Mouse (Mus musculus) heart, embryonic 16.5 days (tissue): ENCODE results near the gene Cdh4. TPM values are rescaled to one million over a fixed set of nuclear protein-coding genes. Genes with fewer than 3 reads are reported as not detected.

Experiments
- ATAC-seq: fragments of 200-750 bp; cut with Nextera tagmentation; replicated peaks from 2 replicates; pipeline ENCODE4 v1.8.0; 2017; ENCODE audit warnings: moderate number of reproducible peaks; ENCODE audit not compliant: insufficient read depth, low FRiP score; ENCODE audit errors: extremely low read depth
- H3K27ac ChIP-seq: fragments of 300-500 bp; sonication (generic); 2 replicates; pipeline ENCODE4 v1.5.1; 2014; ENCODE audit warnings: mild to moderate bottlenecking, low read length, control low read depth, moderate library complexity
- H3K27me3 ChIP-seq: fragments of 300-500 bp; sonication (generic); 2 replicates; pipeline ENCODE4 v1.6.1; 2014; ENCODE audit warnings: low read length, mixed read lengths; ENCODE audit not compliant: control insufficient read depth, insufficient read depth
- H3K36me3 ChIP-seq: fragments of 300-500 bp; sonication (generic); 2 replicates; pipeline ENCODE4 v1.6.1; 2014; ENCODE audit not compliant: control insufficient read depth, insufficient read depth
- H3K4me1 ChIP-seq: fragments of 300-500 bp; sonication (generic); 2 replicates; pipeline ENCODE4 v1.6.1; 2014; ENCODE audit warnings: low read length, mixed read lengths; ENCODE audit not compliant: control insufficient read depth, insufficient read depth
- H3K4me2 ChIP-seq: fragments of 300-500 bp; sonication (generic); 2 replicates; pipeline ENCODE4 v1.6.1; 2014; ENCODE audit warnings: low read depth, mild to moderate bottlenecking, control low read depth, low read length
- H3K4me3 ChIP-seq: fragments of 300-500 bp; sonication (generic); 2 replicates; pipeline ENCODE4 v1.5.1; 2014; ENCODE audit warnings: mild to moderate bottlenecking, control low read depth, low read length
- H3K9ac ChIP-seq: fragments of 300-500 bp; sonication (generic); 2 replicates; pipeline ENCODE4 v1.6.1; 2014; ENCODE audit warnings: low read length, control low read depth
- H3K9me3 ChIP-seq: fragments of 300-500 bp; sonication (generic); replicated peaks from 2 replicates; pipeline ENCODE4 v1.6.1; 2016; ENCODE audit warnings: low read length; ENCODE audit not compliant: control insufficient read depth
- WGBS: fragments of 180-500 bp; shearing (Covaris S2); extraction: QIAGEN DNeasy Blood & Tissue Kit; methylation state at CpG from one replicate; pipeline ENCODE4 v1.1.7; 2014; 5-methylcytosine and 5-hydroxymethylcytosine counted together
- polyA plus RNA-seq: library from polyadenylated mRNA; unstranded; fragments of >200 nt; fragmentation: Nextera tagmentation; extraction: Ambion mirVana; gene quantifications from 2 replicates; pipeline ENCODE4 v1.2.1, GENCODE M21; 2015

Cdh4 gene
- polyA plus RNA-seq, 1 experiment from 2014 or later, result 6.5 TPM

DNA sequence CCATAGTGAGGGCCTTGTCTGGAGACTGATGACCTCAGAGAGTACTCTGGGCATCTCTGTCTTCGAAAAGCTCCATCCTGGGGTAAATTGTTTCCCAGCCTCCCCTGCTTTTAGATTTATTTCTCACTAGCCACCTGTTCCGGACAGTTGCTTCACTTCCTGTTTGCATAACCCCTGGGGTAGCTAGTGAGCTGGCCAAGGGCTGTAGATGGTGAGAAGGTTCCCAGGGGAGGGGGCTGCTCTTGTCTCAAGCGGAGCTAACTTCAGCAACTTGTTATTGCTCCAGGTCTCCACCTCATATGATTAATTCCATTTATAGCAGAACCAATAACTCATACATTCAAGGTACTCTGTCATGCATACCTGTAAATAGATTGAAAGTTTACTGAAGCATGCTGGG is 16.6 kb upstream of the Cdh4 start:
- Histone ChIP-seq H3K4me2 (no peak overlapping the region), H3K4me1 (no peaks in the 10 kb centered on the region), H3K9me3 (no peaks in the 10 kb centered on the region), H3K27ac (no peak overlapping the region), H3K4me3 (no peak overlapping the region), H3K27me3 (no peaks in the 10 kb centered on the region), H3K9ac (no peak overlapping the region), H3K36me3 (no peaks in the 10 kb centered on the region)
- WGBS, result 54% methylated on average over 3 of the region's 3 CpGs
- ATAC-seq, result no peak

DNA sequence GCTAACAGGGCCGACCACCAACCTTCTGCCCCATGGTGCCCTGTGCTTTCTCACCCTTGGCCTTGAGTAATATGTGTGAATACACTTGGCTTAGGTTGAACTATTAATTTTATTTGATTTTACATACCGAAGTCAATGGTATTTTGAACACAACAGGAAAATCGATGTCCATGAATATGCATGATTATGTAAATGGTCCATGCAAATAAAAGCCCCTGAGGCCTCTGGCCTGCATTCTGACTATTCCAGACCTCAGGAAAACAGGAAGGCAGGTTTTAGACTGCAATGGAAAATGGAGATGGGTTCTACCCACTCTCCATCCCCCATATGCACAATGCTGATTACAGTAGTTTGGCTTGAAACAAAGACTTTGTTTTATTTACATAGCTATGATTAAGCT is 13.3 kb upstream of the Cdh4 start:
- H3K27me3 ChIP-seq, result no peaks in the 10 kb centered on the region
- no peaks in the 10 kb centered on the region for H3K4me1 ChIP-seq
- no peak overlapping the region for H3K4me2 ChIP-seq
- no peaks in the 10 kb centered on the region for H3K9me3 ChIP-seq
- no peaks in the 10 kb centered on the region for H3K36me3 ChIP-seq
- ATAC-seq, result no peak
- no peak overlapping the region for H3K27ac ChIP-seq
- 71% methylated on average over 3 of the region's 3 CpGs for WGBS
- H3K9ac ChIP-seq, result no peak overlapping the region
- H3K4me3 ChIP-seq, result no peak overlapping the region

DNA sequence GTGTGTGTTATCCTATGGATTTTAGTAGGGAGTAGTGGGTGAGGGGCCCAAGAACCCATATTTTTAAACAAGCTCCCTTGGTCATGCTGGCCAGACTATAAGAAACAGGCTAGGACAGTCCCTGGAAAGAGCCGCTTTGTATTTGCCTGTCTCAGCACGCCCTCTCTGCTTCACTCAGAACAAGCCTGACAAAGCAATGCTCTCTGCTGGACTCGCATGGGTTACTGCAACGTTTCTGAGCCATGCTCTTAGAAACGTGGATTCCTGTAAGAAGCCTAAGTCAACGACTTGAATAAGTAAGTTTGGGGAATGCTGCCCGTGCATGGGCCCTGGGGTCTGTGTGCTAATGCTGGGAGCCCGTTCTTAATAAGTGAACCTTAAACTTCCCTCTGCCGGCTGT is 2.1 kb upstream of the Cdh4 start:
- Histone ChIP-seq H3K9ac (no peak overlapping the region), H3K4me2 (no peak overlapping the region), H3K27ac (no peak overlapping the region), H3K36me3 (no peaks in the 10 kb centered on the region), H3K4me3 (no peak overlapping the region), H3K4me1 (peaks cover 5% of the 10 kb centered on the region), H3K27me3 (peaks cover 50% of the 10 kb centered on the region), H3K9me3 (no peaks in the 10 kb centered on the region)
- WGBS, result 29% methylated on average over 9 of the region's 9 CpGs
- no peak for ATAC-seq

DNA sequence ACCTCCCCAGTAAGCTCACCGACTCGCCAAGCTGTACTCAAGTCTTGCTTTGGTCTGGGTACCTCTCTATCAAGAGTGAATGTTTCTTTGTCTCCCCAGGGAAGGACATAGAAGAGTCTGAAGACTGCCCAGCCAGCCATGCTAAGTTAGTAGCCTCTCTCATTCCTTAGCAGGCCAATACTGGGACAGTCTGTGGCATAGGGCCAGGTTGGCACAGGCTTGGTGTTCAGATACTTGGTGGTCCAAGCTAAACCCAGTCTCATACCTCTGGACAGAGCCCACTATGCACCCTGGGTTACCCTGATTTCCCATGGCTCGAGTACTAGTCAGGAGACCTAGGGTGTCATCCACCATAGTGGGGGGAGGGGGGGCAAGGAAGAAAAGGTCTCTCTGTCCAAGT is 1.1 kb upstream of the Cdh4 start:
- Histone ChIP-seq H3K4me3 (no peak overlapping the region), H3K4me1 (peaks cover 5% of the 10 kb centered on the region), H3K36me3 (no peaks in the 10 kb centered on the region), H3K27me3 (peaks cover 53% of the 10 kb centered on the region), H3K9me3 (no peaks in the 10 kb centered on the region), H3K4me2 (no peak overlapping the region), H3K9ac (no peak overlapping the region), H3K27ac (no peak overlapping the region)
- ATAC-seq, result no peak
- 69% methylated on average over 3 of the region's 3 CpGs for WGBS

DNA sequence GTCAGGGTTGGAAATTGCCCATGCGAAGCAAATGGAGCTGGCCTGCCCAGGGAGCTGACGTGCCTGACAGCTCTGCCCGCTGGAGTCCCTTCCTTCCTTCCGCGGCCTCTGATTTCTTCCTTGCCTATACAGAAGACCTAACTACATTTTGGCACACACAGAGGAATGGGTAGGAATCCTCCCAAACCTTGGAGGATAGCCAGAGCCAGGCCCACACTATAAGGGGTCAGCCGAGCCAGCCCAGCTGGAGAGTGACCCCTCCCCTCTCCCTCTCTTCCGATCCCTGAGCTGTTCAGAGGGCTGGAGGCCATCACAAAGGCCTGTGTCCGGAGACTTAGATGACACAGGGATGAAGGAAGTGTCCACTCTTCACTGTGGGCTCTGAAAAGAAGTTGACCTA is 514 bp upstream of the Cdh4 start:
- peaks cover 5% of the 10 kb centered on the region for H3K4me1 ChIP-seq
- H3K4me2 ChIP-seq, result peak overlapping the region; percentile 92
- no peak overlapping the region for H3K27ac ChIP-seq
- H3K9me3 ChIP-seq, result no peaks in the 10 kb centered on the region
- no peak overlapping the region; the same call in 1 of the 2 replicates for H3K9ac ChIP-seq
- H3K27me3 ChIP-seq, result peaks cover 53% of the 10 kb centered on the region
- no peak for ATAC-seq
- H3K36me3 ChIP-seq, result no peaks in the 10 kb centered on the region
- peak overlapping the region; percentile 67 for H3K4me3 ChIP-seq
- 5% methylated on average over 8 of the region's 8 CpGs for WGBS

DNA sequence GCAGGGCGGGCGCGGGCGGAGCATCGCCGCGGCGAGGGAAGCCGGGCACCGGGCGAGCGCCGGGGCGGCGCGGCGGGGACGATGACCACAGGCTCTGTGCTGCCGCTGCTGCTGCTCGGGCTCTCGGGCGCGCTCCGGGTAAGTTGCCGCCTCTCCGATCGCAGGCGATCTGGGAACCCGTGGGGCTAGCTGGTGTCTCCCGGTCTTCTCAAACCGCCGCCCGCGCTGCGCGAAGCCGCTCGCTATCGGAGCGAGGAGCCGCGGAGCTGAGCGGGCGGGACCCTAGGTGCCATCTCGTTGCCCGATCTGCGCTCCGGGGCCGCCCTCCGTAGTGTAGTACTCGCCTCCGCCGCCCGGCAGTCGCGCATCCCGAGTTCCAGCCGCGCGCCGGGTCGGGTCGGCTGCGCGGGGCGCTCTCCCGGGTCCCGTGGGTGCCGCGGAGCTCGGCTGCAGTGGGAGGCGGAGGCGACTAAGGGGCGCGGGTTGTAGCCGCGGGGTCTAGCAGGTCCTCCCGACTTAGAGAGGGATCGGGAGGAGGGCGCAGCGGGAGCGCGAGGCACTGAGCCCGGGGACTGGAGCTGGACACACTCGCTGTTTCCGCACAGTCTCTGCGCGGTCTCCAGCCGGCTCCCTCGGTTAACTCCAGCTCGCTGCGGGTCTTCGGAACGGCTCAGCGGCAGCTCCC is 452 bp downstream of the Cdh4 start:
- Histone ChIP-seq H3K27me3 (peaks cover 51% of the 10 kb centered on the region), H3K27ac (no peak overlapping the region), H3K4me1 (peaks cover 5% of the 10 kb centered on the region), H3K9ac (peak overlapping the region; percentile 68), H3K4me3 (peak overlapping the region; percentile 67), H3K9me3 (no peaks in the 10 kb centered on the region), H3K4me2 (peak overlapping the region; percentile 92), H3K36me3 (no peaks in the 10 kb centered on the region)
- under 1% methylated on average over 81 of the region's 95 CpGs for WGBS
- ATAC-seq, result peak; percentile 50

DNA sequence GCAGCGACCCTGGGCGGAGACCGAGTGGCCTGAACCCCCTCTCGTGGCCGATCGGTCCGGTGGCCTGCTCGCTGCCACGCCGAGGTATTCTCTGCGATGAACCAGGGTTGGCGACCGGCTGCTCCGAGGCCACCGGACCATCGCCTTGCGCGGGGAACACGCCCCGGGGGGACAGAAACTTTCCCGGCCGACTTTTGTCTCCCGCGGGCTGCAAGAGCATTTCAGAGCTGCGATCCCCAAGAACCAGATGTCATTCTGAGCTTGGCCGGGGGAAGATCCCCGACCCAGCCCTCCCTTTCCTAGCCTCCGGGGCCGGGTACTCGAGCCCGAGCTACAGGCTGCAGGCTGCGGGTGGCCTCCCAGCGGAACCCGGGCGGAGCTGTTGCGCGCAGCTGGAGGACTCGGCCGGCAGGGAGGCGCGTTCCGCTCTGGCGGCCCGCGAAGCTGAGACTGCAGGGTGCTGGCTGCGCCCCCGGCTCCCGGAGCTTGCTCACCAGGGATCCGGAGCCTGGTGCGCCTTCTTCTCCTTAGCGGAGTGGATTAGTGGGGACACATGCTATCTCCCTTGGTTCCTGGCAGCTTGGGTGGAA is 1.1 kb downstream of the Cdh4 start:
- Histone ChIP-seq H3K27me3 (peaks cover 51% of the 10 kb centered on the region), H3K4me1 (peaks cover 5% of the 10 kb centered on the region), H3K4me3 (peak overlapping the region; percentile 67), H3K36me3 (no peaks in the 10 kb centered on the region), H3K9me3 (peaks cover 2% of the 10 kb centered on the region), H3K9ac (peak overlapping the region; percentile 68), H3K4me2 (peak overlapping the region; percentile 92), H3K27ac (no peak overlapping the region)
- no peak; the same call in 1 of the 2 replicates for ATAC-seq
- under 1% methylated on average over 50 of the region's 51 CpGs for WGBS

DNA sequence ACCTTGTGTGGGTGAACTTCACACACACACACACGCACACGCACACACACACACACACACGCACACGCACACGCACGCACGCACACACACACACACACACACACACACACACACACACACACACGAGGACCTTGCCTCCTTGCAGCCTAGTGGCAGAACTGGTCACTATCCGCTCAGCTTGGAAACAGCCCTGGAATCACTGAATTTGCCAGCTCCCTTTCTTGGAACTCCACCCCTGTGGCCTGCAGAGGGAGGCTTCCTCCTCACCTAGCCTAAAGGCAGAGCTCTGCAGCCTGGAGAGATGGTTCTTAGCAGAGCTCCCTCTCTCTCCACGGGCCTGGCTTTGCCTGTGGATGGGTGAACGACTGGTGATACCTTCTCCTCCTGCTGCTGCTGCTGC is 1.7 kb downstream of the Cdh4 start:
- Histone ChIP-seq H3K4me1 (peaks cover 5% of the 10 kb centered on the region), H3K9me3 (peaks cover 6% of the 10 kb centered on the region), H3K9ac (no peak overlapping the region), H3K27ac (no peak overlapping the region), H3K27me3 (peaks cover 49% of the 10 kb centered on the region), H3K36me3 (no peaks in the 10 kb centered on the region), H3K4me2 (no peak overlapping the region; the same call in 1 of the 2 replicates), H3K4me3 (peak overlapping the region; percentile 67)
- no peak for ATAC-seq
- WGBS, result 22% methylated on average over 9 of the region's 11 CpGs

DNA sequence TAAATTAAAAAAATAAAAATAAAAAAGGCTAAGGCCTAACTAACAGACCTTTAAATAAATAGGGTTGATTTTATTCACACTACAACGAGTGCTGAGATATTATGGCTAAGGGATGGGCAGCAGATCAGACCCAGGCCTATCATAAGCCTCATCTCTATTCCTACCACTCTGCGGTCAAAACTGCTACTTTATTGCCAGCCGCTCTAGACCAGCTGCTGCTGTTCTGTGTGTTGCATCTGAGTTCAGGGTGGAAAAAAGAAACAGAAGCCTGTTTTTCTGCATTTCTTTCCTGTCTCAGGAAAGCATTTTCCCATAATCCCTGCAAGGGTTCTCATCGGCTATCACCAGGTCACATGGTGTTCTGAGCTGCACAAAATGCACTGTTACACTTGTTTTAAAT is 6.0 kb downstream of the Cdh4 start:
- Histone ChIP-seq H3K4me1 (no peaks in the 10 kb centered on the region; the same call in 1 of the 2 replicates), H3K4me3 (no peak overlapping the region), H3K4me2 (no peak overlapping the region), H3K36me3 (no peaks in the 10 kb centered on the region), H3K9ac (no peak overlapping the region), H3K27me3 (peaks cover 22% of the 10 kb centered on the region), H3K9me3 (peaks cover 19% of the 10 kb centered on the region), H3K27ac (no peak overlapping the region)
- 83% methylated on average over 4 of the region's 4 CpGs for WGBS
- ATAC-seq, result no peak
